Mouse (Mus musculus): Measurements from ENCODE around the gene Prss32.

Prss32 gene

GRCm38 (mm10) chr17:23843812-23844273, at the start of gene Prss32, which contains the start of gene Prss41:
Gene Prss32, plus strand, starts transcription at chr17:23843855.
Gene Prss41, minus strand, starts transcription at chr17:23844172.
- peak; percentile 77 for DNase-seq

- DNase-seq = no peak
Observed at GRCm38 (mm10) chr17:23795323-23795722, 48.3 kb upstream of the Prss32 start.

- no peak for DNase-seq
Observed at GRCm38 (mm10) chr17:23797316-23797715, 46.3 kb upstream of the Prss32 start.

GRCm38 (mm10) chr17:23801627-23802026, 42.0 kb upstream of the Prss32 start:
- DNase-seq = no peak

- DNase-seq = peak; percentile 97
Observed at GRCm38 (mm10) chr17:23802746-23803365, 40.8 kb upstream of the Prss32 start.

GRCm38 (mm10) chr17:23803366-23804041, 40.2 kb upstream of the Prss32 start:
- DNase-seq = peak; percentile 87

- no peak for DNase-seq
Observed at GRCm38 (mm10) chr17:23804426-23805085, 39.1 kb upstream of the Prss32 start.

GRCm38 (mm10) chr17:23806867-23807266, 36.8 kb upstream of the Prss32 start:
- DNase-seq = no peak

GRCm38 (mm10) chr17:23807918-23808317, 35.7 kb upstream of the Prss32 start:
- no peak for DNase-seq

GRCm38 (mm10) chr17:23815641-23816040, 28.0 kb upstream of the Prss32 start:
- no peak for DNase-seq

- DNase-seq = no peak
Observed at GRCm38 (mm10) chr17:23818579-23818978, 25.1 kb upstream of the Prss32 start.

- DNase-seq = no peak
Observed at GRCm38 (mm10) chr17:23819235-23819634, 24.4 kb upstream of the Prss32 start.

- no peak for DNase-seq
Observed at GRCm38 (mm10) chr17:23820731-23821130, 22.9 kb upstream of the Prss32 start.

- no peak for DNase-seq
Observed at GRCm38 (mm10) chr17:23822094-23822493, 21.6 kb upstream of the Prss32 start.

- DNase-seq = no peak
Observed at GRCm38 (mm10) chr17:23823018-23823417, 20.6 kb upstream of the Prss32 start.

GRCm38 (mm10) chr17:23823614-23824013, 20.0 kb upstream of the Prss32 start:
- DNase-seq = no peak

GRCm38 (mm10) chr17:23825591-23825990, 18.1 kb upstream of the Prss32 start:
- DNase-seq = no peak

- peak; percentile 78 for DNase-seq
Observed at GRCm38 (mm10) chr17:23828271-23829001, 15.2 kb upstream of the Prss32 start.

GRCm38 (mm10) chr17:23829064-23829619, 14.5 kb upstream of the Prss32 start, which contains the start of gene Elob:
Gene Elob, minus strand, starts transcription at chr17:23829136.
- DNase-seq = peak; percentile 87

- DNase-seq = peak; percentile 8
Observed at GRCm38 (mm10) chr17:23831201-23831600, 12.5 kb upstream of the Prss32 start.

- no peak for DNase-seq
Observed at GRCm38 (mm10) chr17:23836006-23836575, 7.6 kb upstream of the Prss32 start, which contains the start of gene Prss33. Gene Prss33, minus strand, starts transcription at chr17:23836056.

- DNase-seq = peak; percentile 75
Observed at GRCm38 (mm10) chr17:23841145-23841544, 2.5 kb upstream of the Prss32 start.

All from thymus, postnatal 14 days (tissue).